Mouse (Mus musculus) C2C12 (cell line): ENCODE results near the gene Mapk13.

Source experiments
- CTCF ChIP-seq: IDR thresholded peaks from one replicate; pipeline ENCODE4 v1.5.1; 2011; ENCODE audit not compliant: control insufficient read depth, insufficient read depth, insufficient read length
- MAX ChIP-seq: IDR thresholded peaks from one replicate; pipeline ENCODE4 v1.6.1; 2011; ENCODE audit warnings: mild to moderate bottlenecking, control low read depth

GRCm38 (mm10) chr17:28825359-28826041 is 56.4 kb downstream of the Mapk13 start:
- TF ChIP-seq MAX (no peak), CTCF (no peak)
